10 mouse cellular contexts compared by ENCODE assay signal in genomic region chr16:38304460-38305194, GRCm38 (mm10). TPM values are rescaled to one million over a fixed set of nuclear protein-coding genes. Genes with fewer than 3 reads are reported as not detected.
DNase-seq lines count a peak whose midpoint lies in the region; ATAC-seq and TF ChIP-seq lines count a peak whose summit lies in the region.
"Had no signal": no experiment of that assay in that cellular context is flagged by ENCODE, and none has a peak within 500 bp of the region (broad histone marks: within the 10 kb centered on the region; RNA-seq: fewer than 3 reads in every experiment).

No protein-coding gene starts in this region.

- ATAC-seq in heart, embryonic 12.5 days (ENCODE audit: insufficient number of reproducible peaks, low FRiP score) = no peak
- ATAC-seq in intestine, embryonic 16.5 days = peak; percentile 48; the same call in 1 of the 2 replicates
- ATAC-seq in erythroblast, adult 5-6 weeks (replicated peaks; ENCODE audit: low FRiP score, poor library complexity, severe bottlenecking) = no peak

- TF ChIP-seq EP300 in heart, adult 2 months (IDR thresholded peaks at IDR 0.05; ENCODE audit: insufficient read depth, low read depth, low read length) = no peak

- TF ChIP-seq POLR2A in heart, adult 2 months (IDR thresholded peaks at IDR 0.05; ENCODE audit: insufficient read depth, low read depth, low read length) = no peak

- H3K4me3 ChIP-seq in heart, adult 2 months = peak overlapping the region; percentile 23
- H3K4me3 ChIP-seq in heart, embryonic 12.5 days = no peak overlapping the region
- no peak overlapping the region for H3K4me3 ChIP-seq in intestine, embryonic 16.5 days (ENCODE audit: low read length)
- H3K4me3 ChIP-seq: erythroblast, embryonic 14.5 days had no signal

- WGBS in heart, adult 2 months = 43% methylated on average over 17 of the region's 17 CpGs
- 70% methylated on average over 17 of the region's 17 CpGs for WGBS in heart, embryonic 12.5 days
- WGBS in intestine, embryonic 16.5 days = 66% methylated on average over 17 of the region's 17 CpGs

- H3K9me3 ChIP-seq in heart, embryonic 12.5 days (replicated peaks) = no peaks in the 10 kb centered on the region
- H3K9me3 ChIP-seq in intestine, embryonic 16.5 days (ENCODE audit: control insufficient read depth, low read length) = no peaks in the 10 kb centered on the region

- no peaks in the 10 kb centered on the region for H3K36me3 ChIP-seq in heart, adult 2 months (ENCODE audit: control insufficient read depth, insufficient read depth, low read length)
- no peaks in the 10 kb centered on the region for H3K36me3 ChIP-seq in heart, embryonic 12.5 days
- no peaks in the 10 kb centered on the region for H3K36me3 ChIP-seq in intestine, embryonic 16.5 days (ENCODE audit: control insufficient read depth, insufficient read depth, low read length)

- no peak overlapping the region for H3K4me2 ChIP-seq in heart, embryonic 12.5 days
- H3K4me2 ChIP-seq in intestine, embryonic 16.5 days (ENCODE audit: low read depth, low read length) = no peak overlapping the region

- H3K79me2 ChIP-seq in heart, adult 2 months (replicated peaks; ENCODE audit: control insufficient read depth, insufficient read depth, low read length) = no peaks in the 10 kb centered on the region

- no peak overlapping the region for H3K27ac ChIP-seq in heart, adult 2 months
- no peak overlapping the region for H3K27ac ChIP-seq in heart, embryonic 12.5 days (ENCODE audit: poor library complexity, severe bottlenecking)
- no peak overlapping the region for H3K27ac ChIP-seq in intestine, embryonic 16.5 days (ENCODE audit: low read length)

- H3K4me1 ChIP-seq in heart, adult 2 months (ENCODE audit: control insufficient read depth, insufficient read depth, low read length) = 0 out of 2 replicates have a peak, but pooled peaks cover 2% of the 10 kb centered on the region
- H3K4me1 ChIP-seq in heart, embryonic 12.5 days (replicated peaks) = 0 out of 2 replicates have a peak, but pooled peaks cover 5% of the 10 kb centered on the region
- no peaks in the 10 kb centered on the region for H3K4me1 ChIP-seq in intestine, embryonic 16.5 days (ENCODE audit: control insufficient read depth, insufficient read depth, low read length)

- intact Hi-C loops in heart, adult 2 months (cut with DNase I) = no loop called here

- no peaks in the 10 kb centered on the region for H3K27me3 ChIP-seq in heart, adult 2 months (ENCODE audit: control insufficient read depth, insufficient read depth, low read length)
- 0 out of 2 replicates have a peak, but pooled peaks cover 2% of the 10 kb centered on the region for H3K27me3 ChIP-seq in heart, embryonic 12.5 days (replicated peaks)
- no peaks in the 10 kb centered on the region for H3K27me3 ChIP-seq in intestine, embryonic 16.5 days (replicated peaks; ENCODE audit: control insufficient read depth, insufficient read depth, low read length)

- peak; percentile 37 for DNase-seq in heart, adult 2 months
- peak; percentile 64 for DNase-seq in adrenal gland, adult 8-10 months
- DNase-seq in lung, postnatal 14 days = peak; percentile 58
- DNase-seq in adipocyte (ENCODE audit: low spot score) = no peak
- DNase-seq in T-cell, adult 2 months (ENCODE audit: low spot score) = no peak

- H3K9ac ChIP-seq in heart, adult 2 months (ENCODE audit: low read depth, low read length) = no peak overlapping the region
- H3K9ac ChIP-seq in heart, embryonic 12.5 days = no peak overlapping the region
- H3K9ac ChIP-seq in intestine, embryonic 16.5 days (ENCODE audit: low read depth, low read length) = no peak overlapping the region

- TF ChIP-seq CTCF in heart, adult 2 months (IDR thresholded peaks at IDR 0.05) = no peak

RNA-seq across cellular contexts. Expression of gene Nr1i2, which starts 10.0 kb away (rescaled TPM):
- not detected for total RNA-seq in heart, adult 2 months (2021)
- 0.15 TPM in 1 of 2 replicates, not detected in the other for polyA plus RNA-seq in heart, adult 2 months (2012; rRNA removed)
- polyA plus RNA-seq in heart, embryonic 12.5 days (2016; fragmentation: Nextera tagmentation; extraction: Ambion mirVana) = not detected in 2 replicates
- under 1 TPM in 1 of 4 experiments, not detected in 3; 0.11 TPM for total RNA-seq in adrenal gland, adult 8-10 months (2022)
- 17.4 and 17.9 TPM in 2 replicates for polyA plus RNA-seq in intestine, embryonic 16.5 days (2015; fragmentation: Nextera tagmentation; extraction: Ambion mirVana)
- total RNA-seq in erythroblast, adult 5-6 weeks (2015; ENCODE audit: low replicate concordance) = not detected in 2 replicates
- not detected in 2 replicates for total RNA-seq in erythroblast, adult 5-6 weeks (2017; ENCODE audit: low replicate concordance)
- polyA plus RNA-seq: erythroblast, embryonic 14.5 days had no signal

RNA-seq across cellular contexts. Expression of gene Maats1, which starts 37.3 kb away (rescaled TPM):
- not detected for total RNA-seq in heart, adult 2 months (2021)
- 0.20 TPM in 1 of 2 replicates, not detected in the other for polyA plus RNA-seq in heart, adult 2 months (2012; rRNA removed)
- polyA plus RNA-seq in heart, embryonic 12.5 days (2016; fragmentation: Nextera tagmentation; extraction: Ambion mirVana) = 0.09 TPM in 1 of 2 replicates, not detected in the other
- 1 to 10 TPM in 1 of 4 experiments, under 1 TPM in 3; 0.38 to 1.0 (median 0.46) TPM for total RNA-seq in adrenal gland, adult 8-10 months (2022)
- polyA plus RNA-seq in intestine, embryonic 16.5 days (2015; fragmentation: Nextera tagmentation; extraction: Ambion mirVana) = 0.18 and 0.31 TPM in 2 replicates
- total RNA-seq in erythroblast, adult 5-6 weeks (2015; ENCODE audit: low replicate concordance) = 0.42 TPM in 1 of 2 replicates, not detected in the other
- total RNA-seq in erythroblast, adult 5-6 weeks (2017; ENCODE audit: low replicate concordance) = not detected in 2 replicates
- polyA plus RNA-seq: erythroblast, embryonic 14.5 days had no signal

RNA-seq across cellular contexts. Expression of gene Cox17, which starts 42.2 kb away (rescaled TPM):
- 100 to 1,000 TPM; 295 to 358 TPM for total RNA-seq in heart, adult 2 months (2021)
- 190 and 221 TPM in 2 replicates for polyA plus RNA-seq in heart, adult 2 months (2012; rRNA removed)
- polyA plus RNA-seq in heart, embryonic 12.5 days (2016; fragmentation: Nextera tagmentation; extraction: Ambion mirVana) = 301 and 307 TPM in 2 replicates
- 100 to 1,000 TPM; 171 to 378 (median 215) TPM for total RNA-seq in adrenal gland, adult 8-10 months (2022)
- polyA plus RNA-seq in intestine, embryonic 16.5 days (2015; fragmentation: Nextera tagmentation; extraction: Ambion mirVana) = 223 and 249 TPM in 2 replicates
- 53.5 and 84.5 TPM in 2 replicates for total RNA-seq in erythroblast, adult 5-6 weeks (2015; ENCODE audit: low replicate concordance)
- total RNA-seq in erythroblast, adult 5-6 weeks (2017; ENCODE audit: low replicate concordance) = 93.1 and 317 TPM in 2 replicates

RNA-seq across cellular contexts. Expression of gene Gm21987, which starts 42.2 kb away (rescaled TPM):
- not detected for total RNA-seq in heart, adult 2 months (2021)
- polyA plus RNA-seq in heart, adult 2 months (2012; rRNA removed) = not detected in 2 replicates
- 2.5 and 3.8 TPM in 2 replicates for polyA plus RNA-seq in heart, embryonic 12.5 days (2016; fragmentation: Nextera tagmentation; extraction: Ambion mirVana)
- total RNA-seq in adrenal gland, adult 8-10 months (2022) = under 1 TPM in 1 of 4 experiments, not detected in 3; 0.97 TPM
- 0.54 and 1.6 TPM in 2 replicates for polyA plus RNA-seq in intestine, embryonic 16.5 days (2015; fragmentation: Nextera tagmentation; extraction: Ambion mirVana)
- not detected in 2 replicates for total RNA-seq in erythroblast, adult 5-6 weeks (2015; ENCODE audit: low replicate concordance)
- total RNA-seq in erythroblast, adult 5-6 weeks (2017; ENCODE audit: low replicate concordance) = not detected in 2 replicates
- polyA plus RNA-seq: limb, embryonic 14.5 days had no signal

RNA-seq across cellular contexts. Expression of gene Popdc2, which starts 57.4 kb away (rescaled TPM):
- total RNA-seq in heart, adult 2 months (2021) = 100 to 1,000 TPM; 462 to 476 TPM
- 695 and 745 TPM in 2 replicates for polyA plus RNA-seq in heart, adult 2 months (2012; rRNA removed)
- polyA plus RNA-seq in heart, embryonic 12.5 days (2016; fragmentation: Nextera tagmentation; extraction: Ambion mirVana) = 308 and 330 TPM in 2 replicates
- 1 to 10 TPM in 2 of 4 experiments, under 1 TPM in 2; 0.66 to 2.5 (median 0.94) TPM for total RNA-seq in adrenal gland, adult 8-10 months (2022)
- polyA plus RNA-seq in intestine, embryonic 16.5 days (2015; fragmentation: Nextera tagmentation; extraction: Ambion mirVana) = 15.0 and 20.2 TPM in 2 replicates
- 24.9 and 26.5 TPM in 2 replicates for total RNA-seq in erythroblast, adult 5-6 weeks (2015; ENCODE audit: low replicate concordance)
- total RNA-seq in erythroblast, adult 5-6 weeks (2017; ENCODE audit: low replicate concordance) = 6.2 and 14.2 TPM in 2 replicates

Comparison
In these comparisons a context has a peak if more than half of its experiments do, and no peak if none do; other contexts are left out.
1. DNase-seq: peak in heart, adult 2 months (2 of 2), adrenal gland, adult 8-10 months (single experiment) and lung, postnatal 14 days (single experiment); none in adipocyte (single experiment) and T-cell, adult 2 months (single experiment).